Comparison of ENCODE assay signal across 22 mouse cellular contexts in genomic region chr1:88945868-88946267, GRCm38 (mm10).
DNase-seq lines count a peak whose midpoint lies in the region; ATAC-seq and TF ChIP-seq lines count a peak whose summit lies in the region.
"Had no signal": no experiment of that assay in that cellular context is flagged by ENCODE, and none has a peak within 500 bp of the region (broad histone marks: within the 10 kb centered on the region; RNA-seq: fewer than 3 reads in every experiment).

No protein-coding gene starts in this region.

- no peak for TF ChIP-seq CTCF in embryonic fibroblast, embryonic 13.5 days (IDR thresholded peaks at IDR 0.05; ENCODE audit: borderline replicate concordance, insufficient read depth, low read length)
- no peak for TF ChIP-seq CTCF in stomach, postnatal 0 days (IDR thresholded peaks at IDR 0.05; ENCODE audit: low read depth)

- TF ChIP-seq EP300 in stomach, postnatal 0 days (optimal IDR thresholded peaks at IDR 0.05), result no peak

- H3K9ac ChIP-seq in stomach, postnatal 0 days (ENCODE audit: low read length), result no peak overlapping the region
- H3K9ac ChIP-seq in kidney, embryonic 16.5 days (replicated peaks; ENCODE audit: low read length), result no peak overlapping the region
- H3K9ac ChIP-seq: embryonic facial prominence, embryonic 13.5 days; embryonic facial prominence, embryonic 15.5 days; forebrain, embryonic 13.5 days; forebrain, embryonic 15.5 days; forebrain, postnatal 0 days had no signal

- peak overlapping the region; percentile 79 for H3K27ac ChIP-seq in embryonic fibroblast, embryonic 13.5 days (ENCODE audit: insufficient read depth, low read length)
- H3K27ac ChIP-seq in stomach, postnatal 0 days (replicated peaks), result peak overlapping the region; percentile 40; the same call in 1 of the 2 replicates
- no peak overlapping the region for H3K27ac ChIP-seq in kidney, embryonic 16.5 days (ENCODE audit: low read length)
- H3K27ac ChIP-seq: embryonic facial prominence, embryonic 13.5 days; embryonic facial prominence, embryonic 15.5 days; forebrain, embryonic 13.5 days; forebrain, embryonic 15.5 days had no signal

- TF ChIP-seq POLR2A in embryonic fibroblast, embryonic 13.5 days (IDR thresholded peaks at IDR 0.05; ENCODE audit: low read depth, low read length), result no peak

- peaks cover 3% of the 10 kb centered on the region; the same call in 1 of the 2 replicates for H3K4me1 ChIP-seq in embryonic fibroblast, embryonic 13.5 days (ENCODE audit: control insufficient read depth, insufficient read depth, low read length)
- no peaks in the 10 kb centered on the region for H3K4me1 ChIP-seq in stomach, postnatal 0 days (replicated peaks; ENCODE audit: control insufficient read depth, insufficient read depth)
- no peaks in the 10 kb centered on the region for H3K4me1 ChIP-seq in kidney, embryonic 16.5 days (ENCODE audit: insufficient read depth, low read length)
- H3K4me1 ChIP-seq: embryonic facial prominence, embryonic 13.5 days; embryonic facial prominence, embryonic 15.5 days; forebrain, embryonic 13.5 days; forebrain, embryonic 15.5 days had no signal

- no peak for DNase-seq in frontal cortex, postnatal 25 days (ENCODE audit: low spot score in 2 of 2)
- DNase-seq in stomach, postnatal 0 days (ENCODE audit: low spot score), result no peak
- DNase-seq in right cerebral cortex, postnatal 14 days, result no peak
- DNase-seq: adrenal gland, adult 8-10 months; adrenal gland, postnatal 14 days; adrenal gland, postnatal 36 days; cerebellum, adult 11-12 months; cerebellum, adult 2 months; cerebellum, adult 9-10 months; cerebellum, postnatal 14 days; cerebellum, postnatal 36 days; embryo, embryonic 11 days; forebrain, postnatal 0 days had no signal

- no peaks in the 10 kb centered on the region for H3K36me3 ChIP-seq in stomach, postnatal 0 days (ENCODE audit: control insufficient read depth, insufficient read depth, low read length)
- no peaks in the 10 kb centered on the region for H3K36me3 ChIP-seq in kidney, embryonic 16.5 days (ENCODE audit: insufficient read depth, low read length)
- H3K36me3 ChIP-seq: embryonic facial prominence, embryonic 13.5 days; embryonic facial prominence, embryonic 15.5 days; forebrain, embryonic 15.5 days had no signal

- WGBS in stomach, postnatal 0 days, result 76% methylated on average over 10 of the region's 10 CpGs
- 90% methylated on average over 10 of the region's 10 CpGs for WGBS in kidney, embryonic 16.5 days

- H3K4me3 ChIP-seq in embryonic fibroblast, embryonic 13.5 days (ENCODE audit: insufficient read depth, low read length), result no peak overlapping the region
- H3K4me3 ChIP-seq in stomach, postnatal 0 days (ENCODE audit: low read depth, low read length), result no peak overlapping the region
- no peak overlapping the region for H3K4me3 ChIP-seq in kidney, embryonic 16.5 days (ENCODE audit: low read length)
- H3K4me3 ChIP-seq: embryonic facial prominence, embryonic 13.5 days; embryonic facial prominence, embryonic 15.5 days; forebrain, embryonic 13.5 days; forebrain, embryonic 15.5 days had no signal

- no peaks in the 10 kb centered on the region for H3K9me3 ChIP-seq in stomach, postnatal 0 days (ENCODE audit: control insufficient read depth, low read length)
- H3K9me3 ChIP-seq in kidney, embryonic 16.5 days (ENCODE audit: low read length), result peaks cover 5% of the 10 kb centered on the region

- peak; percentile 52; the same call in 1 of the 2 replicates for ATAC-seq in frontal cortex, adult (ENCODE audit: low TSS enrichment)
- ATAC-seq in stomach, postnatal 0 days (ENCODE audit: low FRiP score, low TSS enrichment), result no peak
- no peak for ATAC-seq in kidney, embryonic 16.5 days (ENCODE audit: low FRiP score, low TSS enrichment)
- ATAC-seq: activated CD4-positive, CD25-positive, alpha-beta regulatory T cell, adult 4 months; forebrain, embryonic 13.5 days; forebrain, embryonic 15.5 days; forebrain, postnatal 0 days; Patski had no signal

- H3K4me2 ChIP-seq in stomach, postnatal 0 days (replicated peaks; ENCODE audit: low read depth), result no peak overlapping the region
- no peak overlapping the region for H3K4me2 ChIP-seq in kidney, embryonic 16.5 days (replicated peaks; ENCODE audit: low read depth, low read length)
- H3K4me2 ChIP-seq: embryonic facial prominence, embryonic 13.5 days; embryonic facial prominence, embryonic 15.5 days; forebrain, embryonic 13.5 days; forebrain, embryonic 15.5 days had no signal

- H3K27me3 ChIP-seq in stomach, postnatal 0 days (ENCODE audit: control insufficient read depth, insufficient read depth, low read length), result no peaks in the 10 kb centered on the region
- H3K27me3 ChIP-seq in kidney, embryonic 16.5 days (ENCODE audit: insufficient read depth, low read length), result no peaks in the 10 kb centered on the region
- H3K27me3 ChIP-seq: embryonic facial prominence, embryonic 13.5 days; embryonic facial prominence, embryonic 15.5 days; forebrain, embryonic 13.5 days; forebrain, embryonic 15.5 days; Patski had no signal
